Comparison of ENCODE assay signal across 14 mouse cellular contexts in the genomic region with DNA sequence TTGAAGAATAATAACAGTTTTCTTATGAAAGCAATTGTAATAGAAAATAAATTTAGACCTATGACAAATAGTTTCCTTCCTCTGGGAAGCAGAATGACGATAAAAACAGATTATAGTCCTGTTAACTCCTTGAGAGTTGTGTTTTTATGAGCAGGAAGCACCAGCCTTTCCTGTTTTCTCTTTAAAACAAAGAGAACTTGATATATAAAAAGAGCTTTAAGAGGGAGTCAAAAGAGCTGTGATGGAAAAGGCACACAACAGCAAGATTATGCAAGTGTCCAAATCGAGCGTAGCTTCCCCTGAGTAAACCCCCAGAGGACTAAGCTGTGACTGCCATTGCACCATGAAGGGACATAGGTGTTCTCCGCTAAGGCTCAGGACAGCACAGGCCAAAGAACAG. TPM values are rescaled to one million over a fixed set of nuclear protein-coding genes. Genes with fewer than 3 reads are reported as not detected.
A peak's percentile ranks its signal among the peaks of the same experiment; 100 is the strongest.
DNase-seq lines count a peak whose midpoint lies in the region; ATAC-seq and TF ChIP-seq lines count a peak whose summit lies in the region.
"Had no signal": no experiment of that assay in that cellular context is flagged by ENCODE, and none has a peak within 500 bp of the region (broad histone marks: within the 10 kb centered on the region; RNA-seq: fewer than 3 reads in every experiment).

No protein-coding gene starts in this region.

- no peak overlapping the region for H3K27ac ChIP-seq in kidney, postnatal 0 days
- peak overlapping the region; percentile 19; the same call in 1 of the 2 replicates for H3K27ac ChIP-seq in spleen, adult 2 months (ENCODE audit: insufficient read depth, low read length)
- peak overlapping the region; percentile 45; the same call in 1 of the 2 replicates for H3K27ac ChIP-seq in heart, embryonic 15.5 days
- H3K27ac ChIP-seq: neural tube, embryonic 12.5 days had no signal

- H3K36me3 ChIP-seq in kidney, postnatal 0 days (ENCODE audit: insufficient read depth, low read length), result no peaks in the 10 kb centered on the region
- H3K36me3 ChIP-seq in spleen, adult 2 months (ENCODE audit: control insufficient read depth, insufficient read depth, low read length), result no peaks in the 10 kb centered on the region
- H3K36me3 ChIP-seq in heart, embryonic 15.5 days, result no peaks in the 10 kb centered on the region
- H3K36me3 ChIP-seq: G1E had no signal

- no peak for TF ChIP-seq CTCF in kidney, postnatal 0 days (IDR thresholded peaks at IDR 0.05; ENCODE audit: low read depth)
- no peak for TF ChIP-seq CTCF in spleen, adult 2 months (IDR thresholded peaks at IDR 0.05; ENCODE audit: extremely low read depth, insufficient read depth, insufficient read length, insufficient replicate concordance)

- no peak overlapping the region for H3K9ac ChIP-seq in kidney, postnatal 0 days (ENCODE audit: low read depth, low read length)
- H3K9ac ChIP-seq in heart, embryonic 15.5 days, result no peak overlapping the region
- H3K9ac ChIP-seq: neural tube, embryonic 12.5 days had no signal

- no peak for TF ChIP-seq POLR2A in spleen, adult 2 months (IDR thresholded peaks at IDR 0.05; ENCODE audit: low read depth, low read length)

- no peaks in the 10 kb centered on the region for H3K4me1 ChIP-seq in kidney, postnatal 0 days (replicated peaks; ENCODE audit: insufficient read depth, low read length)
- H3K4me1 ChIP-seq in spleen, adult 2 months (ENCODE audit: control insufficient read depth, insufficient read depth, insufficient read length), result peaks cover 20% of the 10 kb centered on the region; the same call in 1 of the 2 replicates
- H3K4me1 ChIP-seq in heart, embryonic 15.5 days (replicated peaks), result peaks cover 11% of the 10 kb centered on the region
- H3K4me1 ChIP-seq: neural tube, embryonic 12.5 days had no signal

- no peaks in the 10 kb centered on the region for H3K27me3 ChIP-seq in kidney, postnatal 0 days (ENCODE audit: insufficient read depth, low read length)
- no peaks in the 10 kb centered on the region for H3K27me3 ChIP-seq in spleen, adult 2 months (ENCODE audit: control insufficient read depth, insufficient read depth, low read length)
- no peaks in the 10 kb centered on the region for H3K27me3 ChIP-seq in heart, embryonic 15.5 days
- H3K27me3 ChIP-seq: neural tube, embryonic 12.5 days had no signal

- no peak overlapping the region for H3K4me3 ChIP-seq in kidney, postnatal 0 days (replicated peaks; ENCODE audit: low read depth, low read length)
- H3K4me3 ChIP-seq in spleen, adult 2 months (ENCODE audit: extremely low read depth, insufficient read depth, insufficient read length), result no peak overlapping the region
- no peak overlapping the region for H3K4me3 ChIP-seq in heart, embryonic 15.5 days
- H3K4me3 ChIP-seq: neural tube, embryonic 12.5 days had no signal

- DNase-seq in kidney, postnatal 0 days (ENCODE audit: low spot score), result peak; percentile 54
- no peak for DNase-seq in kidney, postnatal 10 days
- DNase-seq in spleen, adult 2 months (ENCODE audit: low read depth in 1 of 2, low spot score in 2 of 2), result no peak
- DNase-seq in spleen, adult 18-20 months, result no peak
- no peak for DNase-seq in right cerebral cortex, adult 18-20 months
- no peak for DNase-seq in neural tube, embryonic 10.5 days (ENCODE audit: extremely low spot score, low spot score)
- DNase-seq: gastrocnemius, postnatal 36 days; left cerebral cortex, postnatal 4 days; right cerebral cortex, postnatal 14 days; thymus, adult 18-20 months had no signal

- 56% methylated on average over 4 of the region's 4 CpGs for WGBS in kidney, postnatal 0 days
- WGBS in spleen, adult 2 months, result 17% methylated on average over 4 of the region's 4 CpGs
- WGBS in heart, embryonic 15.5 days, result 63% methylated on average over 4 of the region's 4 CpGs

- no peak overlapping the region for H3K4me2 ChIP-seq in kidney, postnatal 0 days (ENCODE audit: low read length)
- H3K4me2 ChIP-seq in heart, embryonic 15.5 days, result no peak overlapping the region
- H3K4me2 ChIP-seq: neural tube, embryonic 12.5 days had no signal

- no peak for ATAC-seq in kidney, postnatal 0 days (replicated peaks; ENCODE audit: low FRiP score, low read depth)
- no peak for ATAC-seq in heart, embryonic 15.5 days (replicated peaks; ENCODE audit: insufficient number of reproducible peaks, insufficient read depth, low FRiP score, low read depth)

- no peaks in the 10 kb centered on the region for H3K9me3 ChIP-seq in kidney, postnatal 0 days (replicated peaks; ENCODE audit: low read length)
- H3K9me3 ChIP-seq in heart, embryonic 15.5 days (replicated peaks), result no peaks in the 10 kb centered on the region
- H3K9me3 ChIP-seq: G1E had no signal

RNA-seq across cellular contexts. Expression of gene Tspan13, which starts 9.9 kb away (rescaled TPM):
- 124 and 138 TPM in 2 replicates for polyA plus RNA-seq in kidney, postnatal 0 days (2015; fragmentation: Nextera tagmentation; extraction: Ambion mirVana)
- 298 and 415 TPM in 2 replicates for polyA plus RNA-seq in spleen, adult 2 months (2012; rRNA removed)
- polyA plus RNA-seq in heart, embryonic 15.5 days (2015; fragmentation: Nextera tagmentation; extraction: Ambion mirVana), result 57.9 and 65.1 TPM in 2 replicates

RNA-seq across cellular contexts. Expression of gene Agr2, which starts 39.7 kb away (rescaled TPM):
- polyA plus RNA-seq in kidney, postnatal 0 days (2015; fragmentation: Nextera tagmentation; extraction: Ambion mirVana), result 3.2 and 3.6 TPM in 2 replicates
- 0.12 TPM in 1 of 2 replicates, not detected in the other for polyA plus RNA-seq in spleen, adult 2 months (2012; rRNA removed)
- polyA plus RNA-seq in heart, embryonic 15.5 days (2015; fragmentation: Nextera tagmentation; extraction: Ambion mirVana), result 1.2 and 2.2 TPM in 2 replicates
- polyA plus RNA-seq: forebrain, embryonic 11.5 days; G1E; neural tube, embryonic 12.5 days had no signal
